In the genomic region with DNA sequence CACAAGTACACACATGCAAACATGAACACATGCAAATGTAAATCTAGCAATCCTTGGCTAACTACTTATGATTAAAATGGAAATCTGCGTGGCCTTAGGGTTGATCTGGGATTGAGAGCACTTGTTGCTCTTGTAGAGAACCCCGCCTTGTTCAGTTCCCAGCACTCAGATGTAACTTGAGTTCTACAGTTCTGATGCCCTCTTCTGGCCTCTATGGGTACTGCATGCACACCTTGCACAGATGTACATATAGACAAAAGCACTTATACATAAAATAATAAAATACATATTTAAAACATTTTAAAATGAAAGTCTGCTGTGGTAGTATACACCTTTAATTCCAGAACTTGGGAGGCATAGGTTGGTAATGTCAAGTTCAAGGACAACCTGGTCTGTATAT, we compare ENCODE assay signal across 8 mouse cellular contexts. TPM values are rescaled to one million over a fixed set of nuclear protein-coding genes. Genes with fewer than 3 reads are reported as not detected.
DNase-seq lines count a peak whose midpoint lies in the region; ATAC-seq and TF ChIP-seq lines count a peak whose summit lies in the region.

No protein-coding gene starts in this region.

- no peak for TF ChIP-seq POLR2A in spleen, adult 2 months (IDR thresholded peaks at IDR 0.05; ENCODE audit: low read depth, low read length)

- no peak overlapping the region for H3K9ac ChIP-seq in liver, embryonic 11.5 days (ENCODE audit: low read depth, low read length)

- H3K36me3 ChIP-seq in liver, embryonic 11.5 days (ENCODE audit: control insufficient read depth, insufficient read depth, low read length): peaks cover 32% of the 10 kb centered on the region
- H3K36me3 ChIP-seq in spleen, adult 2 months (ENCODE audit: control insufficient read depth, insufficient read depth, low read length): peaks cover 30% of the 10 kb centered on the region

- peaks cover 3% of the 10 kb centered on the region; the same call in 1 of the 2 replicates for H3K9me3 ChIP-seq in liver, embryonic 11.5 days (ENCODE audit: control insufficient read depth, low read length)

- H3K4me2 ChIP-seq in liver, embryonic 11.5 days: no peak overlapping the region

- no peak for ATAC-seq in liver, embryonic 11.5 days (replicated peaks; ENCODE audit: low FRiP score)

- TF ChIP-seq CTCF in spleen, adult 2 months (IDR thresholded peaks at IDR 0.05; ENCODE audit: extremely low read depth, insufficient read depth, insufficient read length, insufficient replicate concordance): peak; percentile 11; the same call in 1 of the 2 replicates

- H3K27ac ChIP-seq in liver, embryonic 11.5 days (ENCODE audit: low read depth, low read length): no peak overlapping the region
- no peak overlapping the region for H3K27ac ChIP-seq in spleen, adult 2 months (ENCODE audit: insufficient read depth, low read length)

- 90% methylated on average over 2 of the region's 2 CpGs for WGBS in liver, embryonic 11.5 days
- WGBS in spleen, adult 2 months: 92% methylated on average over 2 of the region's 2 CpGs

- no peaks in the 10 kb centered on the region for H3K27me3 ChIP-seq in liver, embryonic 11.5 days (replicated peaks; ENCODE audit: control insufficient read depth, insufficient read depth, low read length)
- no peaks in the 10 kb centered on the region for H3K27me3 ChIP-seq in spleen, adult 2 months (ENCODE audit: control insufficient read depth, insufficient read depth, low read length)

- DNase-seq in embryo, embryonic 10 days (ENCODE audit: low spot score): peak; percentile 20
- no peak for DNase-seq in embryo, embryonic 11 days
- DNase-seq in liver: peak; percentile 45
- no peak for DNase-seq in liver, embryonic 11.5 days (ENCODE audit: low spot score)
- peak; percentile 58 for DNase-seq in NIH3T3 (ENCODE audit: low read depth)
- no peak for DNase-seq in spleen, adult 2 months (ENCODE audit: low read depth in 1 of 2, low spot score in 2 of 2)
- DNase-seq in urinary bladder, postnatal 10 days (ENCODE audit: low spot score): no peak
- no peak for DNase-seq in c-Kit-positive CD71-positive TER-119-positive erythroid progenitor cells, embryonic 14.5 days (ENCODE audit: low spot score)

- no peak overlapping the region for H3K4me3 ChIP-seq in liver, embryonic 11.5 days (ENCODE audit: low read depth, low read length)
- no peak overlapping the region for H3K4me3 ChIP-seq in spleen, adult 2 months (ENCODE audit: extremely low read depth, insufficient read depth, insufficient read length)

- H3K4me1 ChIP-seq in liver, embryonic 11.5 days (replicated peaks; ENCODE audit: control insufficient read depth, insufficient read depth, low read length): no peaks in the 10 kb centered on the region
- no peaks in the 10 kb centered on the region for H3K4me1 ChIP-seq in spleen, adult 2 months (ENCODE audit: control insufficient read depth, insufficient read depth, insufficient read length)

RNA-seq across cellular contexts. Expression of a gene that starts 12.8 kb away (rescaled TPM):
- polyA plus RNA-seq in liver, embryonic 11.5 days (2014; fragmentation: Nextera tagmentation; extraction: Ambion mirVana): 65.1 and 70.5 TPM in 2 replicates
- polyA plus RNA-seq in spleen, adult 2 months (2012; rRNA removed): 7.4 TPM in 2 replicates

RNA-seq across cellular contexts. Expression of a gene that starts 26.7 kb away (rescaled TPM):
- 1.5 and 2.3 TPM in 2 replicates for polyA plus RNA-seq in liver, embryonic 11.5 days (2014; fragmentation: Nextera tagmentation; extraction: Ambion mirVana)
- 0.15 and 0.29 TPM in 2 replicates for polyA plus RNA-seq in spleen, adult 2 months (2012; rRNA removed)

Comparison
In these comparisons a context has a peak if more than half of its experiments do, and no peak if none do; other contexts are left out.
1. DNase-seq: peak in embryo, embryonic 10 days (single experiment), liver (single experiment) and NIH3T3 (single experiment); none in embryo, embryonic 11 days (single experiment), liver, embryonic 11.5 days (single experiment), spleen, adult 2 months (0 of 2), urinary bladder, postnatal 10 days (single experiment) and c-Kit-positive CD71-positive TER-119-positive erythroid progenitor cells, embryonic 14.5 days (single experiment).